Mouse (Mus musculus): ENCODE measurements around the gene Nufip2.
A peak's percentile ranks its signal among the peaks of the same experiment; 100 is the strongest.
"Not testable (repeated sequence)": the region's sequence is repeated elsewhere in the genome, so short reads cannot be mapped to it uniquely, and the experiment has no call there.

Nufip2 gene

GRCm38 (mm10) chr11:77685383-77686265 lies at the start of gene Nufip2:
TSS of gene Nufip2 (plus strand) at chr11:77686155.
- DNase-seq (ENCODE audit: low spot score in 2 of 2) = peak; percentile 99 to 100

- no peak for DNase-seq (ENCODE audit: low spot score in 2 of 2)
Measured at GRCm38 (mm10) chr11:77641390-77641789, 44.6 kb upstream of the Nufip2 start.

GRCm38 (mm10) chr11:77645481-77645880 lies 40.5 kb upstream of the Nufip2 start:
- no peak for DNase-seq (ENCODE audit: low spot score in 2 of 2)

GRCm38 (mm10) chr11:77648878-77649277 lies 37.1 kb upstream of the Nufip2 start:
- no peak for DNase-seq (ENCODE audit: low spot score in 2 of 2)

- DNase-seq (ENCODE audit: low spot score in 2 of 2) = no peak
Measured at GRCm38 (mm10) chr11:77652484-77652883, 33.5 kb upstream of the Nufip2 start.

GRCm38 (mm10) chr11:77653406-77654190 lies 32.4 kb upstream of the Nufip2 start:
- not testable (repeated sequence) for DNase-seq (ENCODE audit: low spot score in 2 of 2)

- DNase-seq (ENCODE audit: low spot score in 2 of 2) = no peak
Measured at GRCm38 (mm10) chr11:77659986-77660385, 26.0 kb upstream of the Nufip2 start.

- DNase-seq (ENCODE audit: low spot score in 2 of 2) = no peak
Measured at GRCm38 (mm10) chr11:77663639-77664038, 22.3 kb upstream of the Nufip2 start.

GRCm38 (mm10) chr11:77664046-77664445 lies 21.9 kb upstream of the Nufip2 start:
- DNase-seq (ENCODE audit: low spot score in 2 of 2) = no peak

GRCm38 (mm10) chr11:77665384-77665783 lies 20.6 kb upstream of the Nufip2 start:
- not testable (repeated sequence) for DNase-seq (ENCODE audit: low spot score in 2 of 2)

- not testable (repeated sequence) for DNase-seq (ENCODE audit: low spot score in 2 of 2)
Measured at GRCm38 (mm10) chr11:77666766-77667165, 19.2 kb upstream of the Nufip2 start.

- no peak for DNase-seq (ENCODE audit: low spot score in 2 of 2)
Measured at GRCm38 (mm10) chr11:77672746-77673145, 13.2 kb upstream of the Nufip2 start.

GRCm38 (mm10) chr11:77673428-77673991 lies 12.4 kb upstream of the Nufip2 start:
- no peak for DNase-seq (ENCODE audit: low spot score in 2 of 2)

GRCm38 (mm10) chr11:77680018-77680417 lies 5.9 kb upstream of the Nufip2 start:
- DNase-seq (ENCODE audit: low spot score in 2 of 2) = no peak

- DNase-seq (ENCODE audit: low spot score in 2 of 2) = no peak
Measured at GRCm38 (mm10) chr11:77684896-77685295, 1.1 kb upstream of the Nufip2 start.

- peak; percentile 20 to 35 for DNase-seq (ENCODE audit: low spot score in 2 of 2)
Measured at GRCm38 (mm10) chr11:77686346-77686840, 438 bp downstream of the Nufip2 start.

- peak; percentile 54 to 62 for DNase-seq (ENCODE audit: low spot score in 2 of 2)
Measured at GRCm38 (mm10) chr11:77686841-77687540, 1.0 kb downstream of the Nufip2 start.

GRCm38 (mm10) chr11:77687541-77688131 lies 1.7 kb downstream of the Nufip2 start:
- peak; percentile 33 to 36 for DNase-seq (ENCODE audit: low spot score in 2 of 2)

- no peak for DNase-seq (ENCODE audit: low spot score in 2 of 2)
Measured at GRCm38 (mm10) chr11:77693026-77693425, 7.1 kb downstream of the Nufip2 start.

GRCm38 (mm10) chr11:77697232-77697631 lies 11.3 kb downstream of the Nufip2 start:
- no peak for DNase-seq (ENCODE audit: low spot score in 2 of 2)

- no peak for DNase-seq (ENCODE audit: low spot score in 2 of 2)
Measured at GRCm38 (mm10) chr11:77705920-77706319, 20.0 kb downstream of the Nufip2 start.

All from spleen, postnatal 36 days (tissue).